Mouse (Mus musculus) hindbrain, embryonic 16.5 days (tissue): Measurements from ENCODE around the gene Tcf7l1. TPM values are rescaled to one million over a fixed set of nuclear protein-coding genes. Genes with fewer than 3 reads are reported as not detected.

Experiments
- ATAC-seq: fragments of 200-750 bp; cut with Nextera tagmentation; 2 replicates; pipeline ENCODE4 v1.8.0; 2017; ENCODE audit warnings: moderate TSS enrichment, moderate library complexity
- H3K27ac ChIP-seq: fragments of 300-500 bp; sonication (generic); 2 replicates; pipeline ENCODE4 v1.5.1; 2014; ENCODE audit warnings: low read depth, mild to moderate bottlenecking, control low read depth, low read length, moderate library complexity
- H3K27me3 ChIP-seq: fragments of 300-500 bp; sonication (generic); replicated peaks from 2 replicates; pipeline ENCODE4 v1.6.1; 2014; ENCODE audit warnings: low read length; ENCODE audit not compliant: control insufficient read depth, insufficient read depth
- H3K36me3 ChIP-seq: fragments of 300-500 bp; sonication (generic); 2 replicates; pipeline ENCODE4 v1.6.1; 2014; ENCODE audit warnings: mild to moderate bottlenecking, low read length, moderate library complexity, mixed read lengths; ENCODE audit not compliant: control insufficient read depth, insufficient read depth
- H3K4me1 ChIP-seq: fragments of 300-500 bp; sonication (generic); 2 replicates; pipeline ENCODE4 v1.6.1; 2014; ENCODE audit warnings: low read depth, low read length; ENCODE audit not compliant: control insufficient read depth, insufficient read depth
- H3K4me2 ChIP-seq: fragments of 300-500 bp; sonication (generic); 2 replicates; pipeline ENCODE4 v1.6.1; 2014; ENCODE audit warnings: mild to moderate bottlenecking, low read length, control low read depth, moderate library complexity
- H3K4me3 ChIP-seq: fragments of 300-500 bp; sonication (generic); 2 replicates; pipeline ENCODE4 v1.5.1; 2014; ENCODE audit warnings: mild to moderate bottlenecking, low read length, control low read depth, moderate library complexity
- H3K9ac ChIP-seq: fragments of 300-500 bp; sonication (generic); 2 replicates; pipeline ENCODE4 v1.6.1; 2014; ENCODE audit warnings: low read depth, mild to moderate bottlenecking, control low read depth, low read length, moderate library complexity
- H3K9me3 ChIP-seq: fragments of 300-500 bp; sonication (generic); 2 replicates; pipeline ENCODE4 v1.6.1; 2014; ENCODE audit warnings: mild to moderate bottlenecking, low read length, moderate library complexity; ENCODE audit not compliant: control insufficient read depth
- WGBS: fragments of 180-500 bp; shearing (Covaris S2); extraction: QIAGEN DNeasy Blood & Tissue Kit; methylation state at CpG from one replicate; pipeline ENCODE4 v1.1.7; 2014; 5-methylcytosine and 5-hydroxymethylcytosine counted together
- polyA plus RNA-seq: library from polyadenylated mRNA; unstranded; fragments of >200 nt; fragmentation: Nextera tagmentation; extraction: Ambion mirVana; gene quantifications from 2 replicates; pipeline ENCODE4 v1.2.1, GENCODE M21; 2015

Tcf7l1 gene
- polyA plus RNA-seq, 1 experiment from 2014 or later = 6.3 TPM

DNA sequence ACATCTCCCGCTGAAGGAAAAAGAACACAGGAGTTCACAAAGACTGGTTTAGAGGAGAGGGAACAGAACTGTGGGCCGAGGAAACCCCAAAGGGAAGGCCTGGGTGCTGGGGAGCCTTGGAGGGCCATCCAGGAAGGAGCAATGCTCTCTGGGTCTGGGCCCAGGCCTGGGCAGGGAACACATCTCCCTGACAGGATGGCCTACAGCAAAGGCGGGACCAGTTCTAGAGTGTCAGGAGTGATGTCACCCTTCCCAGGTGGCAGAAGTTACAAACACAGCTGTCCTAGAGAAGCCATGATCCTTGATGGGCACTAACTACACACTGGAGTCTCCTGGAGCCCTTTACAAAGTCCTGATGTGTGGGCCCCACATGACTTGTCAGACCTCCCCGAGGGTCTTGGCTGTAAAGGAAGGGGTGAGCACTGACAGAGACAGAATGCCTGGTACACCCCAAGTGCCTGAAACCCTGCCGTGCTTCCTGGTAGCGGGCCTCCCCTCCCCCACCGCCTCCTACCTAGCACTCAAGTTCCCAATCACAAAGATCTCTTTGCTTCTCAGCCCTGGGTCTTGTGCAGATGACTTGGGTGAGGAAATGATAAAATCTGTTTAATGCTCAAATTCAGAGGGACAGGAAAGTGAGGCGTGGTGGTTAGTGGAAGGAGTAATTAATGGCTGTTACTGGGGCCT is 64.4 kb downstream of the Tcf7l1 start:
- Histone ChIP-seq H3K36me3 (no peaks in the 10 kb centered on the region), H3K27me3 (no peaks in the 10 kb centered on the region), H3K4me2 (no peak overlapping the region), H3K27ac (no peak overlapping the region), H3K4me1 (peaks cover 11% of the 10 kb centered on the region), H3K9me3 (no peaks in the 10 kb centered on the region), H3K9ac (0 out of 2 replicates have a peak overlapping the region, but pooled peaks have one; percentile 14), H3K4me3 (no peak overlapping the region)
- ATAC-seq = no peak
- 57% methylated on average over 8 of the region's 8 CpGs for WGBS

DNA sequence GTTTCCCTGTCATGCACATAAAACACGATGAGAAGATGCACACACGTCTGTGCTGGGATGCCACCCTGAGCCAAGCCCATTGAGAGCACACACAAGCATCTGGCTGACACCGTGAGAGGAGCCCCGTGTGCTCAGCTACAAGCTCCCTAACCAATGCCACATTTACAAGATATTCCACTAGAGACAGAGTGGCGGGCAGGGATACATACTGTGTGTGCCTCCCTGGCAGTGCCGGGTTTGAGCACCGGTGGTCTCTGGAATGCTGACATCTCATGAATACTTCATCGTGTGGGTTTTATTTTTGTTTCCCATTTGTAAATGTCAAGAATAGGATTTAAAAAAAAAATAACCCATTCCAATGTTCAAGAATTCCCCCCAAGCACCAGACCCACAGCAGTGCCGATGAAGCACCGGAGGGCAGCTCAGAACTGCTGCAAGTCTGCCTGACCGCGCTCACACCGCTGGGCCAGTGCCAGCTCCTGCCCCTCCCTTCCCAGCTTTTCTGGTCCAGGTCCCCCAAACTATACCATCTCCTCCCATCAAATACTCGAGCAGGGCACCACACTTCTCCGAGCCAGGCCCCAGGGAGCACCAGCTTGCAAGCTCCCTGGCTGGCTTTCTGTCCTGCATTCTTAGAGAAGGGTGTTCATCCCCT is 65.2 kb downstream of the Tcf7l1 start:
- ATAC-seq = 0 out of 2 replicates have a peak, but pooled peaks have one; percentile 27
- H3K4me1 ChIP-seq = peaks cover 9% of the 10 kb centered on the region
- no peak overlapping the region for H3K27ac ChIP-seq
- H3K9ac ChIP-seq = no peak overlapping the region
- H3K36me3 ChIP-seq = no peaks in the 10 kb centered on the region
- H3K4me3 ChIP-seq = no peak overlapping the region
- H3K4me2 ChIP-seq = no peak overlapping the region
- no peaks in the 10 kb centered on the region for H3K9me3 ChIP-seq
- WGBS = 52% methylated on average over 15 of the region's 15 CpGs
- no peaks in the 10 kb centered on the region for H3K27me3 ChIP-seq

DNA sequence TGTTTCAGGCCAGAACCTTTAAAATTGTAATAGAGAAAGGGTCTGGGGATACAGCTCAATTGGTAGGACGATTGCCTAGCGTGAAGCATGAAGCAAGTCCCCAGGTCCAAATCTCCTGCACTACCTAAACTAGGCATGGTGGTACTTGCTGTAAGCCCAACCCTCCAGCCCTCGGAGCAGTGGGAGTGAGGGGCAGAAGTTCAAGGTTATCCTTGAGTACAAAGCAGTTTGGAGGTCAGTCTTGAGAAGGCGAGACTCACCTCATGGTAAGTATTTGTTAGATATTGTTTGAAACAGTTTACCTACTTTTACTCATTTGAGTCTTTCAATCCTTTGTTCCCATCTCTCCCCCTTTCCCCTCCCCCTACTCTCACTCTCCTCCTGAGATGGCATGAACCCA is 65.9 kb downstream of the Tcf7l1 start:
- Histone ChIP-seq H3K4me1 (peaks cover 6% of the 10 kb centered on the region), H3K4me2 (no peak overlapping the region), H3K9ac (no peak overlapping the region), H3K9me3 (no peaks in the 10 kb centered on the region), H3K36me3 (no peaks in the 10 kb centered on the region), H3K4me3 (no peak overlapping the region), H3K27ac (no peak overlapping the region), H3K27me3 (no peaks in the 10 kb centered on the region)
- no peak for ATAC-seq
- 93% methylated on average over 4 of the region's 4 CpGs for WGBS

DNA sequence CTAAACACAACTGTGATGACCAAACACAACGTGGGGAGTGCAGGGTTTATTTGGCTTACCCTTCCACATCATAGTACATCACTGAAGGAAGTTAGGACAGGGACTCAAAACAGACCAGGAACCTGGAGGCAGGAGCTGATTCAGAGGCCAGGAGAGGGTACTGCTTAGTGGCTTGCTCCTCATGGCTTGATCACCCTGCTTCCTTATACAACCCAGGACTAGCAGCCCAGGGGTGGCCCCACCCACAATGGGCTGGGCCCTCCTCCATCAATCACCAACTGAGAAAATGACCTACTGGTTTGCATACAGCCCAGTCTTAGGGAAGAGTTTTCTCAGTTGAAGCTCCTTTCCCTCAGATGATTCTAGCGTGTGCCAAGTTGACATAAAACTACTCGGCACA is 68.2 kb downstream of the Tcf7l1 start:
- Histone ChIP-seq H3K4me3 (no peak overlapping the region), H3K27me3 (no peaks in the 10 kb centered on the region), H3K27ac (no peak overlapping the region), H3K9ac (no peak overlapping the region), H3K4me2 (no peak overlapping the region), H3K36me3 (no peaks in the 10 kb centered on the region), H3K9me3 (no peaks in the 10 kb centered on the region), H3K4me1 (no peaks in the 10 kb centered on the region; the same call in 1 of the 2 replicates)
- ATAC-seq = no peak
- 92% methylated on average over 3 of the region's 3 CpGs for WGBS

- H3K27me3 ChIP-seq = no peaks in the 10 kb centered on the region
- H3K4me1 ChIP-seq = peaks cover 21% of the 10 kb centered on the region
- no peak for ATAC-seq
- H3K36me3 ChIP-seq = no peaks in the 10 kb centered on the region
- WGBS = 41% methylated on average over 4 of the region's 4 CpGs
- H3K4me2 ChIP-seq = no peak overlapping the region
- H3K9me3 ChIP-seq = no peaks in the 10 kb centered on the region
- H3K4me3 ChIP-seq = no peak overlapping the region
- no peak overlapping the region for H3K9ac ChIP-seq
- H3K27ac ChIP-seq = no peak overlapping the region
Observed at GRCm38 (mm10) chr6:72714726-72715125, 74.3 kb downstream of the Tcf7l1 start.

GRCm38 (mm10) chr6:72714250-72714649 is 74.8 kb downstream of the Tcf7l1 start:
- no peak overlapping the region for H3K9ac ChIP-seq
- peaks cover 21% of the 10 kb centered on the region for H3K4me1 ChIP-seq
- H3K4me3 ChIP-seq = no peak overlapping the region
- no peaks in the 10 kb centered on the region for H3K9me3 ChIP-seq
- ATAC-seq = peak; percentile 19; the same call in 1 of the 2 replicates
- WGBS = 34% methylated on average over 9 of the region's 9 CpGs
- no peak overlapping the region for H3K27ac ChIP-seq
- H3K36me3 ChIP-seq = no peaks in the 10 kb centered on the region
- H3K4me2 ChIP-seq = no peak overlapping the region
- no peaks in the 10 kb centered on the region for H3K27me3 ChIP-seq

- WGBS = 6% methylated on average over 8 of the region's 8 CpGs
- Histone ChIP-seq H3K4me3 (no peak overlapping the region), H3K27me3 (no peaks in the 10 kb centered on the region)
Observed at GRCm38 (mm10) chr6:72711508-72712081, 77.5 kb downstream of the Tcf7l1 start.

GRCm38 (mm10) chr6:72710897-72711507 is 78.1 kb downstream of the Tcf7l1 start:
- no peak overlapping the region for H3K9ac ChIP-seq
- H3K4me3 ChIP-seq = no peak overlapping the region
- H3K36me3 ChIP-seq = no peaks in the 10 kb centered on the region
- no peak overlapping the region; the same call in 1 of the 2 replicates for H3K4me2 ChIP-seq
- H3K4me1 ChIP-seq = peaks cover 21% of the 10 kb centered on the region
- H3K27ac ChIP-seq = peak overlapping the region; percentile 78
- ATAC-seq = peak; percentile 65
- H3K27me3 ChIP-seq = no peaks in the 10 kb centered on the region
- WGBS = 38% methylated on average over 10 of the region's 10 CpGs
- no peaks in the 10 kb centered on the region for H3K9me3 ChIP-seq

More at GRCm38 (mm10) chr6:72711508-72712081, 77.5 kb downstream of the Tcf7l1 start:
- ATAC-seq = peak; percentile 93
- peak overlapping the region; percentile 20 for H3K4me2 ChIP-seq
- H3K9me3 ChIP-seq = no peaks in the 10 kb centered on the region
- H3K27ac ChIP-seq = peak overlapping the region; percentile 78
- peaks cover 21% of the 10 kb centered on the region for H3K4me1 ChIP-seq
- H3K36me3 ChIP-seq = no peaks in the 10 kb centered on the region
- no peak overlapping the region for H3K9ac ChIP-seq
